Mouse (Mus musculus): ENCODE data around the gene Med12l.

The Med12l gene

DNA sequence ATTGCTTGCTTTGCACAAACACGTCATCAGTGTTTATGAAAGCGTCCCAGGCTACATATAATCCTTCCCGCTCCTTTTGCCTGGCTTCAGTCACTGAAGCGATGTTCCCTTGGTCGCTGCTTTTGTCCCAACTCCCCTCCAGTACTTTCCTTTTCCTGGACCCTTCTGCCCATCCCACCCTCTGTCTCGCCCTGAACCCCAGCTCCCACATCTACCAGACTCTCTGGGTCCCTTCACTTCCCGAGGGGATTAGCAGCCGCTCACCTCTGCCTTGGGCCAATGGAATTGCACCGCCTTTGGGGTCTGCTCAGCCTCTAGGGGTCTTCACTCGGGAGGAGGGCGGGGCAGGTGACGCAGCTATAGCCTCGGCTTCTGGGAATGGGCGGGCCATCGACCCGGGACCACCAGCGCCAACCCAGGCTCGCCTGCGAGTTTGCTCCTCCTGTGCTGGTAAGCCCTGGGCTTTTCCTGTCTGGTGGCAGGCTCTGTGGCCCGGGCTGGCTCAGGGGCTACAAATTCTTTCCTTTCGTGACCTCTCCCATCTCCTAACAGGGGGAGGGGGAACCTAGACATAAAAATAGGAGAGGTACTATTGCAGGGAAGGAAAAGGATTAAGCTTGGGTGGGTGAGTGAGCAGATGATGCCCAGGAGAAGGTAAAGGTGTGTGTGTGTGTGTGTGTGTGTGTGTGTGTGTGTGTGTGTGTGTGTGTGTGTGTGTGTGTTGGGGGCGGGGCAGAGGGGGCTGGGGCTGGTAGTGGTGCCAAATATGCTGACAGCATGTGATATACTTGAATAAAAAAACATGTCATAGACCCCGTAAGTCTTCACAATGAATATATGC, 338.7 kb downstream of the Med12l start, which contains the start of gene Igsf10:
Gene Igsf10 (minus strand): TSS at position 330 of the 841 bp plus-strand sequence.
- peak; percentile 66 for DNase-seq

DNA sequence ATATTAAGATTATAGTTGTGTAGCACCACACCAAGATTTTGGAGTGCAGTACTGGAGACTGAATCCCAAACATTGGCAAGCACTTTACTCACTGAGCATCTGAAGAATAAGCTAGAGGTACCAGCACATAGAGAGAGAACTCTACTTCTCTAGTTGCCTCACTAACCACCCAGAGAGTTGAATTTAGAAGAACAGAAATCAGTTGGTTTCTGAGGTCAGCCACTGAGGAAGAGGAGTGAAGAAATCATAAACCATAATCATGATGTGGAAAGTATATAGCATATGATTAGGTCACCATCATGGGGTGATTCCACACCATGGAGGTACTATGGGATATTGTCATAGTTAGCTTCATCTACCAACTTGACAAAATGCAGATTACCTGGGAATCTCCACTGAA, 346.1 kb downstream of the Med12l start:
- no peak for DNase-seq

DNA sequence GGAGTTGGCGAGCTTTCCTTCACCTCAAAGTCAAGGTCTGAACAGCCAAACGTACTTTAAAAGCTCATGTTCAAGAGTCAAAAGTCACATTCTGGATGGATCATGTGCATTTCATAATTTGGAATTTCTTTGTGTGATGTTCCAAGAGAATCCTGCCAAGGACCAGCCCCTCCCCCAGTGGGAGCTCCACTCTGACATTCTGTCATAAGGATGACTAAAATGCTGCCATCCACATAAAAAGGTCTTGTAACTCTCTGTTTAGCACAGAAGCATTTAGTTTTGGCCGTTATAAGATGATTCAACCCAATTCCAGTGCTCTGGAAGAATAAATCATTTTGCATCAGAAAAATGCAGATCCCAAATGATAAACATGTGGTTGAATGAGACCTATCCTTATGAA, 348.5 kb downstream of the Med12l start:
- DNase-seq, result no peak

DNA sequence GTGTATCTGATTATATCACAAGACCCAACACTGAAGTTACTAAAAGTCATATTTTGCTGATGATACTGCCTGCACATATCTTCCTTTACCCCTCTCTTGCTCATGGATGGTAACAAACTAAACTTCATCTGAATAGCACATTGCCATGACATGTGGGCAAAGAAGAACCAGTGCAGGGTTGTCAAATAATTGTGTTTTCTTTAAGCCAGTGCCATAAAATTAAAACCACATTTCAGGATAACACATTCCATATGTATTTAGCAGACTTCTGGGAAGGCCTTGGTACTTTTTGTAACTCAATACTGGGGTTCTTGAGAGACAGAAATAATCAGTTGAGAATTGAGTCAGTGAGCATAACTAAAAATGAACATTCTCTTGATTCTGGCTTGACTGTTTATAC, 354.5 kb downstream of the Med12l start:
- DNase-seq, result no peak

DNA sequence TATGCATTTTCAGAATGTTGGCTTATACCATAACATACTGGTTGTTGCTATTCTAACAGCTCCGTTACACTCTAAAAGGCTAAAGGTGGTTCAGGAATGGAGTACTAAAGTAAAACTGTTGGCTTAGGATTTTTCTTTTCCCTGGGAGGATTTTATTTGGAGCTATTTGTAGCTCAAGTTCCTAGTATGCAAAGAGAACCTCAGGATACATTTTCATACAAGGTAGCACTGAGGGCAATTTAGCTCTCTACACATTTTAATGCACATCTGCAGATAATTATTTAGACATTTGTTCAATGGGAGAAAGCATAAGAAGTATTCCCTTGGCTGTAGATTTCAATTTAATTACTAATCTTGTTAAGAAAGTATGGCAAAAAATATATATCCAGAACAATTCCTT, 356.3 kb downstream of the Med12l start:
- no peak for DNase-seq
